Mouse (Mus musculus) CH12.LX (cell line): Measurements from ENCODE around the gene Cog2. TPM values are rescaled to one million over a fixed set of nuclear protein-coding genes. Genes with fewer than 3 reads are reported as not detected.

ENCODE experiments used
- DNase-seq: peaks from one replicate; pipeline ENCODE4 v3.0.0-alpha.2; 2013; ENCODE audit errors: extremely low read depth
- H3K27ac ChIP-seq: 2 replicates; pipeline ENCODE4 v1.5.1; 2012; ENCODE audit warnings: low read depth, mild to moderate bottlenecking, control low read depth, moderate library complexity; ENCODE audit not compliant: insufficient read depth
- H3K27me3 ChIP-seq: replicated peaks from 2 replicates; pipeline ENCODE3; 2012; ENCODE audit warnings: inconsistent platforms
- H3K36me3 ChIP-seq, 2 experiments: replicated peaks in 1 of 2; 2 replicates each; pipeline versions ENCODE3 to v1.6.1; 2012; ENCODE audit warnings: inconsistent platforms in 1 of 2, low read length in 1 of 2, mild to moderate bottlenecking in 1 of 2, mixed read lengths in 1 of 2, moderate library complexity in 1 of 2; ENCODE audit not compliant: control insufficient read depth in 1 of 2, insufficient read depth in 1 of 2
- H3K4me1 ChIP-seq, 2 experiments: 2 replicates each; pipeline ENCODE4 v1.6.1; 2012; ENCODE audit warnings: inconsistent platforms in 1 of 2, moderate library complexity in 1 of 2; ENCODE audit not compliant: insufficient read depth in 2 of 2, control insufficient read depth in 1 of 2
- H3K4me2 ChIP-seq: 2 replicates; pipeline ENCODE4 v1.6.1; 2012; ENCODE audit warnings: low read depth, mild to moderate bottlenecking, control low read depth; ENCODE audit not compliant: poor library complexity, insufficient read depth, severe bottlenecking
- H3K4me3 ChIP-seq, 3 experiments: fragments of 150-350 bp in 1 of 3; sonication (generic) in 1 of 3; replicated peaks in 1 of 3; 2 replicates each; pipeline versions ENCODE3 to v1.5.1; 2011 to 2012; ENCODE audit warnings: low read depth in 2 of 3, low read length in 2 of 3, mild to moderate bottlenecking in 2 of 3, moderate library complexity in 2 of 3, control low read depth in 1 of 3, improper control_type of control experiment in 1 of 3, inconsistent platforms in 1 of 3, mixed read lengths in 1 of 3; ENCODE audit not compliant: poor library complexity in 1 of 3
- H3K79me2 ChIP-seq: replicated peaks from 2 replicates; pipeline ENCODE4 v1.6.1; 2012; ENCODE audit warnings: mild to moderate bottlenecking, moderate library complexity; ENCODE audit not compliant: control insufficient read depth, poor library complexity, insufficient read depth, severe bottlenecking; ENCODE audit errors: extremely low read depth
- H3K9ac ChIP-seq: 2 replicates; pipeline ENCODE4 v1.6.1; 2012; ENCODE audit warnings: low read depth, mild to moderate bottlenecking, control low read depth, moderate library complexity; ENCODE audit not compliant: insufficient read depth
- H3K9me3 ChIP-seq: replicated peaks from 2 replicates; pipeline ENCODE3; 2012; ENCODE audit warnings: low read length, inconsistent platforms, mixed read lengths
- BHLHE40 ChIP-seq: IDR thresholded peaks from 2 replicates; pipeline ENCODE4 v1.6.1; 2011; ENCODE audit warnings: mild to moderate bottlenecking, low read depth, low read length, improper control_type of control experiment
- CTCF ChIP-seq, 2 experiments: IDR thresholded peaks in 1 of 2; conservative IDR thresholded peaks in 1 of 2; 2 replicates each; pipeline ENCODE4 v1.5.1; 2011 to 2012; ENCODE audit warnings: low read depth in 2 of 2, low read length in 2 of 2, improper control_type of control experiment in 1 of 2, inconsistent platforms in 1 of 2, mild to moderate bottlenecking in 1 of 2, moderate library complexity in 1 of 2
- E2F4 ChIP-seq: IDR thresholded peaks from 2 replicates; pipeline ENCODE4 v1.6.1; 2011; ENCODE audit warnings: low read depth, low read length, improper control_type of control experiment; ENCODE audit not compliant: insufficient replicate concordance
- ELF1 ChIP-seq: IDR thresholded peaks from 2 replicates; pipeline ENCODE4 v1.6.1; 2014; ENCODE audit warnings: low read depth, mild to moderate bottlenecking, inconsistent platforms, low read length, improper control_type of control experiment
- EP300 ChIP-seq: IDR thresholded peaks from 2 replicates; pipeline ENCODE4 v1.6.1; 2011; ENCODE audit warnings: low read length, improper control_type of control experiment
- ETS1 ChIP-seq: conservative IDR thresholded peaks from 2 replicates; pipeline ENCODE4 v1.6.1; 2012; ENCODE audit warnings: low read depth, mild to moderate bottlenecking, inconsistent platforms, low read length, improper control_type of control experiment, moderate library complexity
- GABPA ChIP-seq: IDR thresholded peaks from 2 replicates; pipeline ENCODE4 v1.6.1; 2012; ENCODE audit warnings: low read depth, low read length, improper control_type of control experiment, inconsistent platforms; ENCODE audit not compliant: insufficient replicate concordance
- HCFC1 ChIP-seq: IDR thresholded peaks from 2 replicates; pipeline ENCODE4 v1.6.1; 2012; ENCODE audit warnings: low read depth, mild to moderate bottlenecking, inconsistent platforms, low read length, improper control_type of control experiment
- IRF4 ChIP-seq: IDR thresholded peaks from 2 replicates; pipeline ENCODE4 v1.6.1; 2014; ENCODE audit warnings: low read depth, mild to moderate bottlenecking, inconsistent platforms, low read length, improper control_type of control experiment
- KAT2A ChIP-seq: IDR thresholded peaks from 2 replicates; pipeline ENCODE4 v1.6.1; 2012; ENCODE audit warnings: low read length, improper control_type of control experiment, inconsistent platforms; ENCODE audit not compliant: insufficient replicate concordance
- MEF2A ChIP-seq: IDR thresholded peaks from 2 replicates; pipeline ENCODE4 v1.6.1; 2014; ENCODE audit warnings: low read depth, mild to moderate bottlenecking, inconsistent platforms, low read length, improper control_type of control experiment, borderline replicate concordance
- NRF1 ChIP-seq: IDR thresholded peaks from 2 replicates; pipeline ENCODE4 v1.6.1; 2014; ENCODE audit warnings: low read depth, mild to moderate bottlenecking, inconsistent platforms, low read length, improper control_type of control experiment, moderate library complexity
- POLR2A ChIP-seq: IDR thresholded peaks from 2 replicates; pipeline ENCODE4 v1.6.1; 2011; ENCODE audit warnings: low read depth, mild to moderate bottlenecking, improper control_type of control experiment, low read length
- RAD21 ChIP-seq: IDR thresholded peaks from 2 replicates; pipeline ENCODE4 v1.6.1; 2011; ENCODE audit warnings: low read depth, mild to moderate bottlenecking, low read length, improper control_type of control experiment, moderate library complexity
- UBTF ChIP-seq: IDR thresholded peaks from 2 replicates; pipeline ENCODE4 v1.6.1; 2012; ENCODE audit warnings: low read depth, mild to moderate bottlenecking, inconsistent platforms, low read length, improper control_type of control experiment, moderate library complexity
- USF1 ChIP-seq: IDR thresholded peaks from 2 replicates; pipeline ENCODE4 v1.6.1; 2014; ENCODE audit warnings: low read depth, mild to moderate bottlenecking, inconsistent platforms, low read length, improper control_type of control experiment
- USF2 ChIP-seq: conservative IDR thresholded peaks from 2 replicates; pipeline ENCODE4 v1.6.1; 2011; ENCODE audit warnings: low read depth, low read length, improper control_type of control experiment
- ZC3H11A ChIP-seq: IDR thresholded peaks from 2 replicates; pipeline ENCODE4 v1.6.1; 2012; ENCODE audit warnings: low read depth, mild to moderate bottlenecking, inconsistent platforms, low read length, improper control_type of control experiment
- ZKSCAN1 ChIP-seq: IDR thresholded peaks from 2 replicates; pipeline ENCODE4 v1.6.1; 2012; ENCODE audit warnings: low read depth, inconsistent platforms, low read length, improper control_type of control experiment, borderline replicate concordance
- ZMIZ1 ChIP-seq: IDR thresholded peaks from 2 replicates; pipeline ENCODE4 v1.6.1; 2012; ENCODE audit warnings: low read depth, mild to moderate bottlenecking, inconsistent platforms, low read length, improper control_type of control experiment
- ZNF384 ChIP-seq: IDR thresholded peaks from 2 replicates; pipeline ENCODE4 v1.6.1; 2012; ENCODE audit warnings: low read depth, low read length, improper control_type of control experiment, inconsistent platforms
- dilution Hi-C: fragments of 300-500 bp; cut with MboI; formaldehyde crosslinking; loops from 2 replicates; pipeline ENCODE4 v1.14.3; 2020; ENCODE audit warnings: low sequenced_read_pairs; ENCODE audit not compliant: extremely low pct_unique_long_range_greater_than_20kb, extremely low pct_ligation_motif_present
- in situ Hi-C: fragments of 300-500 bp; cut with MboI; formaldehyde crosslinking; loops from 3 replicates; pipeline ENCODE4 v1.14.3; 2019; ENCODE audit warnings: low sequenced_read_pairs, low pct_ligation_motif_present, low pct_unique_long_range_greater_than_20kb, mixed read lengths
- polyA plus RNA-seq: library from polyadenylated mRNA; unstranded; fragments of >175 nt; gene quantifications from 2 replicates; pipeline ENCODE4 v1.2.1, GENCODE M21; 2012; ENCODE audit warnings: low read depth; ENCODE audit not compliant: insufficient read length
- total RNA-seq, 2 experiments: library from RNA; depleted of rRNA; stranded (reverse); fragments of 300-350 nt in 1 of 2; fragments of >200 nt in 1 of 2; gene quantifications; 2 replicates each; pipeline ENCODE4 v1.2.3; 2012 to 2014

Cog2 gene
- total and polyA plus RNA-seq, 3 experiments, result 41.8 to 56.7 (median 55.5) TPM

GRCm38 (mm10) chr8:124551011-124551661 lies 30.6 kb downstream of the Cog2 start:
- in situ Hi-C loops, result no loop called here
- H3K4me2 ChIP-seq, result no peak overlapping the region
- H3K36me3 ChIP-seq, result peaks cover 58 to 78% of the 10 kb centered on the region in 2 experiments

GRCm38 (mm10) chr8:124555113-124555750 lies 34.7 kb downstream of the Cog2 start:
- H3K4me3 ChIP-seq, result no peak overlapping the region
- H3K27ac ChIP-seq, result no peak overlapping the region
- in situ Hi-C loops, result no loop called here

More at GRCm38 (mm10) chr8:124551011-124551661, 30.6 kb downstream of the Cog2 start:
- no peak for DNase-seq
- Histone ChIP-seq H3K9me3 (no peaks in the 10 kb centered on the region), H3K27ac (no peak overlapping the region), H3K4me3 (no peak overlapping the region), H3K9ac (no peak overlapping the region), H3K4me1 (peaks cover 0 to 2% of the 10 kb centered on the region in 2 experiments; a peak in 1 of 4 replicates), H3K79me2 (no peaks in the 10 kb centered on the region), H3K27me3 (no peaks in the 10 kb centered on the region)
- TF ChIP-seq E2F4, result no peak
- TF ChIP-seq ZMIZ1, result no peak
- no peak for TF ChIP-seq USF2
- no peak for TF ChIP-seq RAD21
- TF ChIP-seq ZC3H11A, result no peak
- TF ChIP-seq BHLHE40, result no peak
- TF ChIP-seq HCFC1, result no peak
- no peak for TF ChIP-seq GABPA
- TF ChIP-seq MEF2A, result no peak
- TF ChIP-seq USF1, result no peak
- TF ChIP-seq ZNF384, result no peak
- no peak for TF ChIP-seq KAT2A
- dilution Hi-C loops, result no loop called here

More at GRCm38 (mm10) chr8:124555113-124555750, 34.7 kb downstream of the Cog2 start:
- TF ChIP-seq ZKSCAN1 (no peak), NRF1 (no peak), UBTF (no peak), ZMIZ1 (no peak), IRF4 (no peak), ELF1 (no peak), CTCF (conservative IDR thresholded peaks at IDR 0.05 in 1 of 2, IDR thresholded peaks at IDR 0.05 in 1 of 2; ENCODE audit: low read depth in 2 of 2, low read length in 2 of 2) (no peak), EP300 (no peak), POLR2A (no peak), ETS1 (no peak)
- dilution Hi-C loops, result no loop called here
- Histone ChIP-seq H3K4me2 (no peak overlapping the region), H3K4me1 (peaks cover 0 to 2% of the 10 kb centered on the region in 2 experiments; a peak in 1 of 4 replicates), H3K9ac (no peak overlapping the region), H3K9me3 (no peaks in the 10 kb centered on the region), H3K79me2 (no peaks in the 10 kb centered on the region), H3K27me3 (peaks cover 2% of the 10 kb centered on the region), H3K36me3 (peaks cover 21 to 44% of the 10 kb centered on the region in 2 experiments)
- no peak for DNase-seq
